Mouse (Mus musculus) thymus, postnatal 10 days (tissue): ENCODE measurements around the gene Pde4d.

ENCODE experiments used
- DNase-seq, 2 experiments: peaks; one replicate each; pipeline ENCODE4 v3.0.0; 2021; ENCODE audit warnings: low spot score in 2 of 2

Gene Pde4d

GRCm38 (mm10) chr13:109915964-109916363 is 1466.2 kb downstream of the Pde4d start:
- DNase-seq: no peak

GRCm38 (mm10) chr13:109917551-109917950 is 1467.8 kb downstream of the Pde4d start:
- no peak for DNase-seq

- no peak for DNase-seq
Measured at GRCm38 (mm10) chr13:109918631-109919030, 1468.9 kb downstream of the Pde4d start.

GRCm38 (mm10) chr13:109920256-109920655 is 1470.5 kb downstream of the Pde4d start:
- DNase-seq: no peak

- DNase-seq: no peak
Measured at GRCm38 (mm10) chr13:109921336-109922038, 1471.7 kb downstream of the Pde4d start.

GRCm38 (mm10) chr13:109922228-109922627 is 1472.5 kb downstream of the Pde4d start:
- peak; percentile 29 to 82 for DNase-seq

- DNase-seq: no peak
Measured at GRCm38 (mm10) chr13:109922782-109923181, 1473.0 kb downstream of the Pde4d start.

- DNase-seq: no peak
Measured at GRCm38 (mm10) chr13:109924771-109925170, 1475.0 kb downstream of the Pde4d start.

- DNase-seq: peak in 1 of 2 experiments; percentile 17
Measured at GRCm38 (mm10) chr13:109926277-109926920, 1476.7 kb downstream of the Pde4d start.

GRCm38 (mm10) chr13:109927782-109928181 is 1478.0 kb downstream of the Pde4d start:
- DNase-seq: no peak

GRCm38 (mm10) chr13:109932688-109933087 is 1482.9 kb downstream of the Pde4d start:
- no peak for DNase-seq

- DNase-seq: no peak
Measured at GRCm38 (mm10) chr13:109933554-109933953, 1483.8 kb downstream of the Pde4d start.

- no peak for DNase-seq
Measured at GRCm38 (mm10) chr13:109936866-109937265, 1487.1 kb downstream of the Pde4d start.

- DNase-seq: no peak
Measured at GRCm38 (mm10) chr13:109944822-109945551, 1495.2 kb downstream of the Pde4d start.

- DNase-seq: no peak
Measured at GRCm38 (mm10) chr13:109951466-109951865, 1501.7 kb downstream of the Pde4d start.

- DNase-seq: no peak
Measured at GRCm38 (mm10) chr13:109954189-109954588, 1504.4 kb downstream of the Pde4d start.

GRCm38 (mm10) chr13:109957953-109958352 is 1508.2 kb downstream of the Pde4d start:
- DNase-seq: no peak

GRCm38 (mm10) chr13:109982821-109983443 is 1533.2 kb downstream of the Pde4d start:
- DNase-seq: no peak

- no peak for DNase-seq
Measured at GRCm38 (mm10) chr13:109985411-109985810, 1535.7 kb downstream of the Pde4d start.

- DNase-seq: no peak
Measured at GRCm38 (mm10) chr13:109985892-109986291, 1536.1 kb downstream of the Pde4d start.

GRCm38 (mm10) chr13:109992775-109993505 is 1543.2 kb downstream of the Pde4d start:
- no peak for DNase-seq
